In the genomic region with DNA sequence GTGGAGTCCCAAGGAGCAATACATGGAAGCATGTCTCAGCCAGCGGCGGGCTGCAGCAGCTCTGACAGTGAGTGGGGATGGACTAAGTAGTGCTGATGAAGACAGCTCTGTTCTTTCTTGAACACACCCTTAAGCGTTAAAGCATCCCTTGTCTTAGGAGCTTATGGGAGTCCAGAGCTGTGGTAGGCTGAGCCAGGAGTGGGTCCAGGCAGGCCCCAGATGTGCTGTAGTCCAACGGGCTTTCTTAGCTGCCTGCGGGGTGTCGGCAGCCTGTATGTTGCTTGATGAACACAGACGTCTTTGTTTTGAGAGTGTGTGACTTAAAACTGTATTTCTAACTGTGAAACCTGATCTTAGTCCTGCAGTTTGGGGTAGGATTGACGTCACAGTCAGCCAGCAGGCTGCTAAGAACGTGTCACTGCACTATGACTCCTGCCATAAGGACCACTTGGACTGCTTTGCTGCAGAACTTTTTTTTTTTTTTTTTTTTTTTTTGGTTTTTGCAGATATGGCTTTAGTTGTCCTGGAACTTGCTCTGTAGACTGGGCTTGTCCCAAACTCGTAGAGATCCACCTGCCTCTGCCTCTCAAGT, we compare ENCODE assay signal across 15 mouse cellular contexts.
DNase-seq lines count a peak whose midpoint lies in the region; ATAC-seq lines count a peak whose summit lies in the region.
"Had no signal": no experiment of that assay in that cellular context is flagged by ENCODE, and none has a peak within 500 bp of the region (broad histone marks: within the 10 kb centered on the region; RNA-seq: fewer than 3 reads in every experiment).

No protein-coding gene starts in this region.

- WGBS in embryonic facial prominence, embryonic 10.5 days: 46% methylated on average over 10 of the region's 10 CpGs
- 53% methylated on average over 10 of the region's 10 CpGs for WGBS in hindbrain, embryonic 12.5 days
- 62% methylated on average over 10 of the region's 10 CpGs for WGBS in midbrain, embryonic 16.5 days
- WGBS in intestine, embryonic 16.5 days: 70% methylated on average over 10 of the region's 10 CpGs

- no peak overlapping the region for H3K4me2 ChIP-seq in hindbrain, embryonic 12.5 days (replicated peaks)
- no peak overlapping the region for H3K4me2 ChIP-seq in midbrain, embryonic 16.5 days (ENCODE audit: low read length)
- H3K4me2 ChIP-seq in intestine, embryonic 16.5 days (ENCODE audit: low read depth, low read length): no peak overlapping the region
- H3K4me2 ChIP-seq: embryonic facial prominence, embryonic 15.5 days; heart, embryonic 11.5 days; kidney, embryonic 15.5 days; lung, embryonic 15.5 days had no signal

- no peak overlapping the region for H3K4me3 ChIP-seq in embryonic facial prominence, embryonic 10.5 days
- no peak overlapping the region for H3K4me3 ChIP-seq in hindbrain, embryonic 12.5 days
- no peak overlapping the region for H3K4me3 ChIP-seq in midbrain, embryonic 16.5 days (ENCODE audit: low read depth, low read length)
- no peak overlapping the region for H3K4me3 ChIP-seq in intestine, embryonic 16.5 days (ENCODE audit: low read length)
- H3K4me3 ChIP-seq: embryonic facial prominence, embryonic 15.5 days; kidney, embryonic 15.5 days; lung, embryonic 15.5 days had no signal

- H3K9me3 ChIP-seq in embryonic facial prominence, embryonic 10.5 days: no peaks in the 10 kb centered on the region
- H3K9me3 ChIP-seq in hindbrain, embryonic 12.5 days (replicated peaks): no peaks in the 10 kb centered on the region
- no peaks in the 10 kb centered on the region for H3K9me3 ChIP-seq in midbrain, embryonic 16.5 days (replicated peaks; ENCODE audit: control insufficient read depth, low read length, poor library complexity, severe bottlenecking)
- H3K9me3 ChIP-seq in intestine, embryonic 16.5 days (ENCODE audit: control insufficient read depth, low read length): no peaks in the 10 kb centered on the region
- H3K9me3 ChIP-seq: embryonic facial prominence, embryonic 15.5 days; kidney, embryonic 15.5 days; lung, embryonic 15.5 days had no signal

- peaks cover 61% of the 10 kb centered on the region for H3K36me3 ChIP-seq in embryonic facial prominence, embryonic 10.5 days (replicated peaks)
- H3K36me3 ChIP-seq in hindbrain, embryonic 12.5 days: no peaks in the 10 kb centered on the region; the same call in 1 of the 2 replicates
- no peaks in the 10 kb centered on the region for H3K36me3 ChIP-seq in midbrain, embryonic 16.5 days (ENCODE audit: control insufficient read depth, insufficient read depth, low read length)
- H3K36me3 ChIP-seq in intestine, embryonic 16.5 days (ENCODE audit: control insufficient read depth, insufficient read depth, low read length): no peaks in the 10 kb centered on the region; the same call in 1 of the 2 replicates
- H3K36me3 ChIP-seq: embryonic facial prominence, embryonic 15.5 days had no signal

- 0 out of 2 replicates have a peak, but pooled peaks have one; percentile 8 for ATAC-seq in hindbrain, embryonic 12.5 days (ENCODE audit: low FRiP score)
- ATAC-seq in midbrain, embryonic 16.5 days: no peak
- no peak for ATAC-seq in monocyte, adult 5-6 weeks (replicated peaks; ENCODE audit: insufficient number of reproducible peaks, low FRiP score, low TSS enrichment, poor library complexity, severe bottlenecking)
- no peak for ATAC-seq in intestine, embryonic 16.5 days

- H3K9ac ChIP-seq in hindbrain, embryonic 12.5 days: no peak overlapping the region
- H3K9ac ChIP-seq in midbrain, embryonic 16.5 days (ENCODE audit: low read depth, low read length): peak overlapping the region; percentile 4; the same call in 1 of the 2 replicates
- no peak overlapping the region for H3K9ac ChIP-seq in intestine, embryonic 16.5 days (ENCODE audit: low read depth, low read length)
- H3K9ac ChIP-seq: embryonic facial prominence, embryonic 15.5 days; kidney, embryonic 15.5 days; lung, embryonic 15.5 days had no signal

- DNase-seq in embryonic facial prominence, embryonic 10.5 days (ENCODE audit: low spot score): peak; percentile 46
- DNase-seq in fibroblast of lung, adult 2 months (ENCODE audit: low read depth): peak; percentile 20
- DNase-seq in kidney, postnatal 10 days: no peak
- DNase-seq: cerebellum, adult 8-10 months; liver; spleen, adult 18-20 months had no signal

- peaks cover 23% of the 10 kb centered on the region for H3K4me1 ChIP-seq in embryonic facial prominence, embryonic 10.5 days
- peaks cover 22% of the 10 kb centered on the region for H3K4me1 ChIP-seq in hindbrain, embryonic 12.5 days
- H3K4me1 ChIP-seq in midbrain, embryonic 16.5 days (ENCODE audit: control insufficient read depth, insufficient read depth, low read length): peaks cover 2% of the 10 kb centered on the region; the same call in 1 of the 2 replicates
- no peaks in the 10 kb centered on the region for H3K4me1 ChIP-seq in intestine, embryonic 16.5 days (ENCODE audit: control insufficient read depth, insufficient read depth, low read length)
- H3K4me1 ChIP-seq: embryonic facial prominence, embryonic 15.5 days; kidney, embryonic 15.5 days; lung, embryonic 15.5 days had no signal

- H3K27me3 ChIP-seq in embryonic facial prominence, embryonic 10.5 days (replicated peaks; ENCODE audit: low read depth, poor library complexity, severe bottlenecking): no peaks in the 10 kb centered on the region
- no peaks in the 10 kb centered on the region for H3K27me3 ChIP-seq in hindbrain, embryonic 12.5 days
- H3K27me3 ChIP-seq in midbrain, embryonic 16.5 days (ENCODE audit: control insufficient read depth, insufficient read depth, low read depth, low read length): no peaks in the 10 kb centered on the region
- H3K27me3 ChIP-seq in intestine, embryonic 16.5 days (replicated peaks; ENCODE audit: control insufficient read depth, insufficient read depth, low read length): no peaks in the 10 kb centered on the region
- H3K27me3 ChIP-seq: CH12.LX; embryonic facial prominence, embryonic 15.5 days; kidney, embryonic 15.5 days; lung, embryonic 15.5 days had no signal

- peak overlapping the region; percentile 37 for H3K27ac ChIP-seq in embryonic facial prominence, embryonic 10.5 days (replicated peaks)
- peak overlapping the region; percentile 32; the same call in 1 of the 2 replicates for H3K27ac ChIP-seq in hindbrain, embryonic 12.5 days
- no peak overlapping the region for H3K27ac ChIP-seq in midbrain, embryonic 16.5 days (ENCODE audit: low read length)
- H3K27ac ChIP-seq in intestine, embryonic 16.5 days (ENCODE audit: low read length): no peak overlapping the region
- H3K27ac ChIP-seq: embryonic facial prominence, embryonic 15.5 days; kidney, embryonic 15.5 days; lung, embryonic 15.5 days had no signal

Comparison
In these comparisons a context has a peak if more than half of its experiments do, and no peak if none do; other contexts are left out.
1. H3K27ac ChIP-seq: peak in embryonic facial prominence, embryonic 10.5 days (single experiment) and hindbrain, embryonic 12.5 days (single experiment); none in midbrain, embryonic 16.5 days (single experiment) and intestine, embryonic 16.5 days (single experiment).